In the genomic region with DNA sequence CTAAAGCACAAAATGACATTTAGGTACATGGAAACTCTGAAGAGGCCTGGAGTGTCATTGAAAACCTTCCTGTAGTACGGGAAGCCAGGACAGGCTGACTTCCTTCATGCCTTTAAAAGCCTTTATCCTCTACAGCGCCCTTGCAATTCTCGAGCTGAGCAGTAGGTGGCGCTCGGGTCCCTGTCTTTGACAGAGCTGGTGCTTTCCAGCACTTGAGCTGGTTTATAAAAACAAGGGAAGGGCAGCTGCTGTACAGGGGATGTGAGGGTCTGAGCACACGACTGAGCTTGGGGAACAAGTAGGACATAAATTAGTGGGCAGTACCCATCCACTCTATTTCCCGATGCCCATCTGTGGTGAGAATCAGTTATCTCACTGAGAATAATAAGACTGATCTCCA, we compare ENCODE assay signal across 8 mouse cellular contexts.
DNase-seq lines count a peak whose midpoint lies in the region; ATAC-seq and TF ChIP-seq lines count a peak whose summit lies in the region.

No protein-coding gene starts in this region.

- peaks cover 31% of the 10 kb centered on the region for H3K4me1 ChIP-seq in hindbrain, embryonic 16.5 days (ENCODE audit: control insufficient read depth, insufficient read depth, low read depth, low read length)
- peaks cover 30% of the 10 kb centered on the region for H3K4me1 ChIP-seq in midbrain, embryonic 11.5 days (ENCODE audit: control insufficient read depth, insufficient read depth, low read length)

- peak; percentile 92 for DNase-seq in ZHBTc4 (ENCODE audit: low read depth, low spot score)
- peak; percentile 99 to 100 for DNase-seq in cerebellum, postnatal 14 days
- peak; percentile 94 for DNase-seq in gastrocnemius, adult 2 months
- peak; percentile 84 to 99 for DNase-seq in left cerebral cortex, adult 8-10 months (ENCODE audit: low spot score in 2 of 2)
- peak; percentile 100 for DNase-seq in midbrain, embryonic 11.5 days (ENCODE audit: low spot score, missing footprints)
- DNase-seq in right cerebral cortex, postnatal 4 days, result peak; percentile 100

- no peak; the same call in 1 of the 2 replicates for TF ChIP-seq CTCF in gastrocnemius, adult 2 months (IDR thresholded peaks at IDR 0.05)

- peak overlapping the region; percentile 32 for H3K4me2 ChIP-seq in hindbrain, embryonic 16.5 days (ENCODE audit: low read length)
- peak overlapping the region; percentile 11; the same call in 1 of the 2 replicates for H3K4me2 ChIP-seq in midbrain, embryonic 11.5 days

- intact Hi-C loops in gastrocnemius, adult 2 months (cut with DNase I), result loop anchor here (1.0 kb wide), 1 partner anchor 330 kb away; no protein-coding TSS in a partner anchor

- no peaks in the 10 kb centered on the region for H3K9me3 ChIP-seq in hindbrain, embryonic 16.5 days (ENCODE audit: control insufficient read depth, low read length)
- H3K9me3 ChIP-seq in midbrain, embryonic 11.5 days (ENCODE audit: control insufficient read depth, low read length), result no peaks in the 10 kb centered on the region

- peak; percentile 48 for ATAC-seq in hindbrain, embryonic 16.5 days
- ATAC-seq in midbrain, embryonic 11.5 days (ENCODE audit: low FRiP score), result peak; percentile 47
- no peak for ATAC-seq in erythroid progenitor cell, adult 5-6 weeks (replicated peaks; ENCODE audit: low FRiP score, poor library complexity, severe bottlenecking)

- no peaks in the 10 kb centered on the region; the same call in 1 of the 2 replicates for H3K27me3 ChIP-seq in hindbrain, embryonic 16.5 days (replicated peaks; ENCODE audit: control insufficient read depth, insufficient read depth, low read length)
- peaks cover 22% of the 10 kb centered on the region for H3K27me3 ChIP-seq in midbrain, embryonic 11.5 days (ENCODE audit: control insufficient read depth, insufficient read depth, low read length)

- H3K4me3 ChIP-seq in gastrocnemius, adult 2 months, result no peak overlapping the region
- no peak overlapping the region for H3K4me3 ChIP-seq in hindbrain, embryonic 16.5 days (ENCODE audit: low read length)
- H3K4me3 ChIP-seq in midbrain, embryonic 11.5 days (ENCODE audit: low read depth, low read length), result no peak overlapping the region

- peak overlapping the region; percentile 47 for H3K9ac ChIP-seq in hindbrain, embryonic 16.5 days (ENCODE audit: low read depth, low read length)
- H3K9ac ChIP-seq in midbrain, embryonic 11.5 days (ENCODE audit: low read length), result peak overlapping the region; percentile 40; the same call in 1 of the 2 replicates

- H3K27ac ChIP-seq in gastrocnemius, adult 2 months, result no peak overlapping the region
- peak overlapping the region; percentile 44; the same call in 1 of the 2 replicates for H3K27ac ChIP-seq in hindbrain, embryonic 16.5 days (ENCODE audit: low read depth, low read length)
- H3K27ac ChIP-seq in midbrain, embryonic 11.5 days (ENCODE audit: low read depth, low read length), result peak overlapping the region; percentile 20; the same call in 1 of the 2 replicates

- 1% methylated on average over 7 of the region's 7 CpGs for WGBS in hindbrain, embryonic 16.5 days
- 3% methylated on average over 7 of the region's 7 CpGs for WGBS in midbrain, embryonic 11.5 days

- H3K36me3 ChIP-seq in hindbrain, embryonic 16.5 days (ENCODE audit: control insufficient read depth, insufficient read depth, low read length), result no peaks in the 10 kb centered on the region
- no peaks in the 10 kb centered on the region for H3K36me3 ChIP-seq in midbrain, embryonic 11.5 days (ENCODE audit: control insufficient read depth, insufficient read depth, low read length)
